Mouse (Mus musculus) cerebellum, adult 9-10 months (tissue): ENCODE measurements around the gene Dglucy.

Source experiments
- DNase-seq: peaks from one replicate; pipeline ENCODE4 v3.0.0; 2022

Gene Dglucy

GRCm38 (mm10) chr12:100936737-100937136, 157.9 kb downstream of the Dglucy start:
- no peak for DNase-seq

- DNase-seq, result no peak
Observed at GRCm38 (mm10) chr12:100937441-100938360, 158.8 kb downstream of the Dglucy start.

- no peak for DNase-seq
Observed at GRCm38 (mm10) chr12:100941361-100941760, 162.5 kb downstream of the Dglucy start.

GRCm38 (mm10) chr12:100943146-100943545, 164.3 kb downstream of the Dglucy start:
- no peak for DNase-seq

GRCm38 (mm10) chr12:100944921-100945336, 166.1 kb downstream of the Dglucy start:
- DNase-seq, result peak; percentile 59

GRCm38 (mm10) chr12:100945501-100945900, 166.6 kb downstream of the Dglucy start:
- DNase-seq, result no peak

GRCm38 (mm10) chr12:100945948-100946347, 167.1 kb downstream of the Dglucy start:
- DNase-seq, result no peak
